Mouse (Mus musculus) heart, postnatal 0 days (tissue): Measurements from ENCODE around the gene Sft2d1. TPM values are rescaled to one million over a fixed set of nuclear protein-coding genes. Genes with fewer than 3 reads are reported as not detected.

Experiments used
- ATAC-seq: fragments of 200-750 bp; cut with Nextera tagmentation; 2 replicates; pipeline ENCODE4 v1.8.0; 2017; ENCODE audit warnings: low read depth, moderate number of reproducible peaks, moderate library complexity; ENCODE audit not compliant: insufficient read depth
- DNase-seq: peaks from one replicate; pipeline ENCODE4 v3.0.0-alpha.2; 2016; ENCODE audit warnings: low spot score
- H3K27ac ChIP-seq: fragments of 300-500 bp; sonication (generic); 2 replicates; pipeline ENCODE4 v1.5.1; 2014; ENCODE audit warnings: low read depth, mild to moderate bottlenecking
- H3K27me3 ChIP-seq: fragments of 300-500 bp; sonication (generic); 2 replicates; pipeline ENCODE4 v1.6.1; 2014; ENCODE audit warnings: low read length, mixed read lengths; ENCODE audit not compliant: control insufficient read depth, insufficient read depth
- H3K36me3 ChIP-seq: fragments of 300-500 bp; sonication (generic); replicated peaks from 2 replicates; pipeline ENCODE4 v1.6.1; 2014; ENCODE audit warnings: low read length, mixed read lengths; ENCODE audit not compliant: control insufficient read depth, insufficient read depth
- H3K4me1 ChIP-seq: fragments of 300-500 bp; sonication (generic); 2 replicates; pipeline ENCODE4 v1.6.1; 2014; ENCODE audit warnings: antibody characterized with exemption; ENCODE audit not compliant: control insufficient read depth, insufficient read depth
- H3K4me2 ChIP-seq: fragments of 300-500 bp; sonication (generic); 2 replicates; pipeline ENCODE4 v1.6.1; 2014; ENCODE audit warnings: low read depth, mild to moderate bottlenecking, low read length, moderate library complexity
- H3K4me3 ChIP-seq: fragments of 300-500 bp; sonication (generic); 2 replicates; pipeline ENCODE4 v1.5.1; 2014; ENCODE audit warnings: low read depth, low read length
- H3K9ac ChIP-seq: fragments of 300-500 bp; sonication (generic); replicated peaks from 2 replicates; pipeline ENCODE4 v1.6.1; 2014; ENCODE audit warnings: low read depth, low read length, mixed read lengths
- H3K9me3 ChIP-seq: fragments of 300-500 bp; sonication (generic); replicated peaks from 2 replicates; pipeline ENCODE4 v1.6.1; 2016; ENCODE audit warnings: low read length; ENCODE audit not compliant: control insufficient read depth
- CTCF ChIP-seq: IDR thresholded peaks from 2 replicates; pipeline ENCODE4 v1.5.1; 2016; ENCODE audit warnings: antibody characterized with exemption, control low read depth, low read depth
- EP300 ChIP-seq: IDR thresholded peaks from 2 replicates; pipeline ENCODE4 v1.6.1; 2016; ENCODE audit warnings: antibody characterized with exemption, low read depth
- WGBS: fragments of 180-500 bp; shearing (Covaris S2); extraction: QIAGEN DNeasy Blood & Tissue Kit; methylation state at CpG from one replicate; pipeline ENCODE4 v1.1.7; 2014; 5-methylcytosine and 5-hydroxymethylcytosine counted together
- polyA plus RNA-seq: library from polyadenylated mRNA; unstranded; fragments of >200 nt; fragmentation: Nextera tagmentation; extraction: Ambion mirVana; gene quantifications from 2 replicates; pipeline ENCODE4 v1.2.1, GENCODE M21; 2015
- total RNA-seq: library from RNA; depleted of rRNA; stranded (reverse); fragments of >200 nt; gene quantifications from 2 replicates; pipeline ENCODE4 v1.2.3, GENCODE M21; 2014; ENCODE audit warnings: low replicate concordance

Sft2d1 gene
- total and polyA plus RNA-seq, 2 experiments from 2014 or later: 54.4 to 68.5 TPM

GRCm38 (mm10) chr17:8296313-8296844 lies 14.5 kb upstream of the Sft2d1 start:
- DNase-seq: no peak
- 77% methylated on average over 9 of the region's 9 CpGs for WGBS

GRCm38 (mm10) chr17:8297746-8298145 lies 13.2 kb upstream of the Sft2d1 start:
- Histone ChIP-seq H3K36me3 (peaks cover 34% of the 10 kb centered on the region), H3K4me2 (no peak overlapping the region), H3K4me3 (no peak overlapping the region), H3K9me3 (no peaks in the 10 kb centered on the region), H3K27ac (no peak overlapping the region), H3K27me3 (no peaks in the 10 kb centered on the region), H3K9ac (no peak overlapping the region), H3K4me1 (no peaks in the 10 kb centered on the region)
- no peak for DNase-seq
- no peak for TF ChIP-seq EP300
- no peak for TF ChIP-seq CTCF
- WGBS: 72% methylated on average over 5 of the region's 5 CpGs
- ATAC-seq: no peak

More at GRCm38 (mm10) chr17:8296313-8296844, 14.5 kb upstream of the Sft2d1 start:
- H3K9me3 ChIP-seq: no peaks in the 10 kb centered on the region
- peaks cover 34% of the 10 kb centered on the region for H3K36me3 ChIP-seq
- no peak overlapping the region for H3K4me3 ChIP-seq
- H3K4me2 ChIP-seq: no peak overlapping the region
- no peaks in the 10 kb centered on the region for H3K27me3 ChIP-seq
- no peak overlapping the region for H3K9ac ChIP-seq
- H3K4me1 ChIP-seq: no peaks in the 10 kb centered on the region
- ATAC-seq: no peak
- TF ChIP-seq CTCF (no peak), EP300 (no peak)
- H3K27ac ChIP-seq: no peak overlapping the region

GRCm38 (mm10) chr17:8298281-8298680 lies 12.6 kb upstream of the Sft2d1 start:
- no peak for TF ChIP-seq EP300
- no peak for TF ChIP-seq CTCF
- H3K9ac ChIP-seq: no peak overlapping the region
- 84% methylated on average over 2 of the region's 2 CpGs for WGBS
- H3K4me3 ChIP-seq: no peak overlapping the region
- DNase-seq (no peak), ATAC-seq (no peak)
- no peaks in the 10 kb centered on the region for H3K9me3 ChIP-seq
- H3K4me2 ChIP-seq: no peak overlapping the region
- H3K36me3 ChIP-seq: peaks cover 32% of the 10 kb centered on the region
- no peaks in the 10 kb centered on the region for H3K27me3 ChIP-seq
- H3K27ac ChIP-seq: no peak overlapping the region
- H3K4me1 ChIP-seq: no peaks in the 10 kb centered on the region

GRCm38 (mm10) chr17:8299524-8299923 lies 11.4 kb upstream of the Sft2d1 start:
- Histone ChIP-seq H3K4me2 (no peak overlapping the region), H3K27ac (no peak overlapping the region), H3K4me3 (no peak overlapping the region), H3K36me3 (peaks cover 26% of the 10 kb centered on the region), H3K9ac (no peak overlapping the region), H3K27me3 (no peaks in the 10 kb centered on the region), H3K9me3 (no peaks in the 10 kb centered on the region), H3K4me1 (no peaks in the 10 kb centered on the region)
- TF ChIP-seq CTCF (no peak), EP300 (no peak)
- ATAC-seq (no peak), DNase-seq (no peak)

GRCm38 (mm10) chr17:8301515-8301914 lies 9.4 kb upstream of the Sft2d1 start:
- Histone ChIP-seq H3K27ac (no peak overlapping the region), H3K4me3 (no peak overlapping the region), H3K36me3 (peaks cover 20% of the 10 kb centered on the region), H3K27me3 (no peaks in the 10 kb centered on the region), H3K4me2 (no peak overlapping the region), H3K9me3 (no peaks in the 10 kb centered on the region), H3K9ac (no peak overlapping the region), H3K4me1 (no peaks in the 10 kb centered on the region)
- DNase-seq (no peak), ATAC-seq (no peak)
- TF ChIP-seq CTCF (no peak), EP300 (no peak)
- WGBS: 79% methylated on average over 4 of the region's 4 CpGs

- no peaks in the 10 kb centered on the region for H3K4me1 ChIP-seq
- WGBS: 68% methylated on average over 7 of the region's 7 CpGs
- no peak for DNase-seq
- TF ChIP-seq CTCF (no peak), EP300 (no peak)
- no peak overlapping the region for H3K9ac ChIP-seq
- 0 out of 2 replicates have a peak, but pooled peaks cover 11% of the 10 kb centered on the region for H3K36me3 ChIP-seq
- H3K9me3 ChIP-seq: no peaks in the 10 kb centered on the region
- no peak overlapping the region for H3K4me2 ChIP-seq
- no peaks in the 10 kb centered on the region for H3K27me3 ChIP-seq
- no peak overlapping the region for H3K4me3 ChIP-seq
- ATAC-seq: no peak
- no peak overlapping the region for H3K27ac ChIP-seq
These were observed 8.0 kb upstream of the Sft2d1 start for GRCm38 (mm10) chr17:8302772-8303438.
